Mouse (Mus musculus) central nervous system, embryonic 11.5 days (tissue): ENCODE measurements around the gene Mum1l1. TPM values are rescaled to one million over a fixed set of nuclear protein-coding genes. Genes with fewer than 3 reads are reported as not detected.

Source experiments
- polyA plus RNA-seq: library from polyadenylated mRNA; depleted of rRNA; stranded (reverse); fragments of >200 nt; gene quantifications from 2 replicates; pipeline ENCODE4 v1.2.3, GENCODE M21; 2012; rRNA removed

The Mum1l1 gene
- 6.4 and 13.4 TPM in 2 replicates for polyA plus RNA-seq

DNA sequence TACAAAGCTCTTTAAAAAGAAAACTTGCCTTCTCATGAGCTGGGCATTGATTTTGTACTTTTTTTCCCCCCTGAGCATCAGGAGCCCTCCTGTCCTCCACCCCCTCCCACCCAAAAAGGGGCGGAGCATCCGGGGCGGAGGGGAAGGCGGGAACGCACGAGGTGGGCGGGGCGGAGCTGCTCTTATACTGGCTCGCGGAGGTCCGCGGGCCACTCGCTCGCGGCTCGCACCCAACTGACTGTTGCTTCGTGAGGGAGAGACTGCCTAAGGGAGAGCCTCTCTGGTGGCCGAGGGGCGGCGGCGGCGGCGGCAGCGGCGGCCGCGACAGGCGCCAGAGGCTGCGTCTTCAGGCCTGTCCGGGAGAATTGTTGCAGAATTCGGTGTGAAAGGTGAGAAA, at the start of gene Mum1l1:
Gene Mum1l1 (plus strand): TSS at position 214 of the 397 bp plus-strand sequence.

GRCm38 (mm10) chrX:139178928-139179327, 30.9 kb upstream of the Mum1l1 start, which contains the start of gene 4933428M09Rik:
Gene 4933428M09Rik, plus strand, starts transcription at chrX:139179228.

Other genes with a start within 250 kb of the Mum1l1 start
- 0.04 and 0.10 TPM in 2 replicates for gene Serpina7, start 124.8 kb upstream of the Mum1l1 start, polyA plus RNA-seq
- gene 4930513O06Rik, start 123.8 kb upstream of the Mum1l1 start, polyA plus RNA-seq = not detected in 2 replicates
- gene 4933428M09Rik, start 30.8 kb upstream of the Mum1l1 start, polyA plus RNA-seq = not detected in 2 replicates
- gene Trap1a, start 123.6 kb downstream of the Mum1l1 start, polyA plus RNA-seq = 0.32 and 0.74 TPM in 2 replicates